Mouse (Mus musculus) v-Abl transformed pro-B cells (cell line): ENCODE data around the gene Fam160b1.

Experiments used
- in situ Hi-C, 2 experiments: fragments of 400-800 bp; cut with MboI; formaldehyde crosslinking; loops; one replicate each; pipeline ENCODE4 v1.15.1; 2025; ENCODE audit not compliant: unreplicated experiment in 2 of 2

The Fam160b1 gene

DNA sequence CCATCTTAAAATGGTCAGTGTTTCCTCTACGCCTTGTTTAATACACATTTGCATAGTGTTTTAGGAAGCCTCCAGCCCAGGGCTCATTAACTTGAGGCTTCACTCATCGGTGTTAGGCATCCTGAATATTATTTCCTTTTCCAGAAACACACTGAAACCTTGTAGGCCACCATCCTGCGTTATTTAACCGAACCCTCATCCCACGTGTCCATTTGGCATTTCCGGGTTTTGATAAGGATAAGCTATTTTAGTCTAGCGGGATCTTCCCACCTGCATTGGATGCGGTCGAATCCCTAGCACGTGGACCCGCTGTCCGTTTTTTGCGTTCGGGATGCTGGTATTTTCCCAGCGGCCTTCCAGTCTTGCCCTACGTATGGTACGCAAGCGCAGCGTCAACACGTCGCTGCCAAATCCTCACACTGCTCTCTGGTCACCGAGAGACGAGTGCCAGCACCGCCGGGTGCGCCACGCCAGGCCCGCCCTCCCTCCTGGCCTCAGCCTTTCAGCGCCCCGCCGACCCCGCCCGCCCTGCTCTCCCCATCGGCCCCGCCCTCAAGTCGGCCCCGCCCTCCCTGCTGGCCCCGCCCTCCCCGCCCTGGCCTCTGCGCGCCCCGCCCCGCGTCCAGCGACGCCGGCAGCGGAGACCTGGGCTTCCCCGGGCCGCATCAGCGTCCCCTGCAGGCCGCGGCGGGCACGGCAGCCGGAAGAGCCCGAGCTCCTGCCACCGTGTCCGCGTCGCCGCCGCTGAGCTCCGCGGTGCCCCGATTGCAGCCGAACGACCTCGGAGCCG is at the start of gene Fam160b1:
Gene Fam160b1, plus strand, starts transcription at position 340 of the 790 bp plus-strand sequence.
- in situ Hi-C loops = loop anchor here in 1 of 2 experiments (5.0 to 25.0 kb wide), 3 partner anchors 33 to 548 kb away; partner anchors contain the start of gene Ccdc186

DNA sequence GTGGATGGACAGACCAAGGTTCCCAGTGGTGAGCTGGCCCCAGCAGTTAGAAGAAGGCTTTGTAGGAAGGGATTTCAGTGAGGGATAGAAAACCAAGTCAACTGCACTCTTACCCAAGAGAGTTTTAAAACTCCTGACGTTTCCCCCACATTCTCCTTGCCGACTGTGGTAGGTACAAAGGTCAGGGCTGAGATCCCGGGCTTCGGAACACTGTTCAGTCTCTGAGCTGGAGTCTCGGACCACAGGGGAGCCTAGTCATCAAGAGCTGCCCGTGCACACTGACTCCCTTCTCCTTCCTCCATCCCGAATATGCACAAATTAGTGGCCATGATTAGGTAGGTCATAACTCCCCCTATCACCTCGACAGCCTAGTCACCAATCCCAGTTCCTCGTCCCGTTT is 47.3 kb upstream of the Fam160b1 start:
- in situ Hi-C loops = loop anchor here in 1 of 2 experiments (25.0 kb wide), 1 partner anchor 401 kb away; no protein-coding TSS in a partner anchor

DNA sequence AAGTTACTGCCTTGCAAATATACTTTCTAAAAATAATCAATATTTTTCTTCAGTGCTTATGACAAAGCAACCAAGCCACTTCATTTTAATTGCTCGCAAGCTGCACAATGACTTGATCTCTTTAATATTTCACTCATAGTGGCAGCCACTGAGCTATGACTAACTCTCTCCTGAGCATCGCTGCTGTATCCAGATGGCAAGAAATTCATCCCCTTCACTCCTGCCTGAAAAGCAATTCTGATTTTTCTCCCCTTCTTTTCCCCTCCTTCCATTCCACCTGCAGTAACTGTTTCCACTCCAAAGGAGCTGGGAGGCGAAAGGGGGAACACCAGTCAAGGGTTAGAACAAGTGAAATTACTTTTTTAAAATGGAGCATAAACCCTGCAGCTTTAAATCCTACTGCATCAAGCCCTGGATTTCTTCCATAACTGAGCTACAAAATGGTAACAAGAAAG is 46.6 kb upstream of the Fam160b1 start:
- in situ Hi-C loops = loop anchor here in 1 of 2 experiments (25.0 kb wide), 1 partner anchor 402 kb away; no protein-coding TSS in a partner anchor

DNA sequence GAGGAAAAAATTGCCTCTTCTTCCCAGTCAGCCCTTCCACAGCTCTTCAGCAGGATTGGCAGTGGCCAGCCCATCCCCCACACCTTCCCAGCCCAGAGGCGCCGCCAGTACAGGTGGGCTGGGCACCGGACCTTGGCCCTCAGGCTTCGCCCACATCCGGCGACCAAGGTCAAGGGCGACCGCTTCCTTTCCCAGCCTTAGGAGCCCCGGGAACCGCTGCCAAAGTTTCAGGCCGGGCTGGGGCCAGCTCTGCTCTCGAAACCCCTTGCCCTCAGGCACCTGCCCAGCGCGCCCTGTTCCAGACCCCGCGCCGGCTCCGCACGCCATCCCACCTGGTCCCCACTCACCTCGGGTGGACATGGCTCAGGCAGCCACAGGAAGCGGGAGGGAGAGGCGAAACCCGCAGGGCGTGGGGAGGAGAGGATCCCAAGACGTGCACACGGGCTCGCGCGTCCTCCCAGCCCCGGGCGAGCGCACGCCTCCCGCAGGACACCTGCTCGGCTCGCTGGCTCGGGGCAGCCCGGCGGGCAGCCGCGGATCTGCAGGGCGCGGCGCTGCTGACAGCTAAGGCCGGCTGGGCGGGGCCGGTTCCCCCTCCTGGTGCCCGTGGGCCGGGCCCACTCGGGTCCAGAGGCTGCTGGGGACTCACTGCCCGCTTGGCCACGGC is 46.0 kb upstream of the Fam160b1 start, which contains the start of gene Ablim1:
Gene Ablim1, minus strand, starts transcription at position 574 of the 667 bp plus-strand sequence.
- in situ Hi-C loops = loop anchor here in 1 of 2 experiments (25.0 kb wide), 1 partner anchor 402 kb away; no protein-coding TSS in a partner anchor

DNA sequence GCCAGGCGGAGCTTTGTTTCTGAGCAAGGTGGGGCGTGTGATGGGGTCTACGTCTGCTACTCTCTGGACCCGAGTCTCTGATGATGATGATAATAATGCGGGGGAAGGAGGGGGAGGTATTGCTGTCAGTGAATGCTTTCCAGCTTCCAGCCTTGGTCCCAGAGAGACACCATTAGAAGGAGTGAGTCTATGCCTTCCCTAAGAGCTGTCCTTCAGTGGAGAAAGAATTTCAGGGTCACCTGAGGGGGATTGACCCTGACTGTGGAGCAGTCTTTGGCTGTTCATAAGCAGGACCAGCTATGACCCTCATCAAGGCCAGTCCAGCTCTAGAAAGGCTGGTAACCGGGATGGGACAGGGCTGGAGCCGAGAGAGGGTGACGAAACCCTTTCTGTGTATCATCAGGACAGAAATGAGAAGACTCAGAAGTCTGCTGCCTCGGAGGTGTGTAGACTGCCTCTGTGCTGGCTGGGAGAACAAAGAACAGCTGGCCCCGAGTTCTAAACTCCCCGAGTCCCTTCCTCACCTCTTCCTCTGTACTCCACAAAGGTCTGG is 45.4 kb upstream of the Fam160b1 start:
- in situ Hi-C loops = loop anchor here in 1 of 2 experiments (25.0 kb wide), 1 partner anchor 403 kb away; no protein-coding TSS in a partner anchor

DNA sequence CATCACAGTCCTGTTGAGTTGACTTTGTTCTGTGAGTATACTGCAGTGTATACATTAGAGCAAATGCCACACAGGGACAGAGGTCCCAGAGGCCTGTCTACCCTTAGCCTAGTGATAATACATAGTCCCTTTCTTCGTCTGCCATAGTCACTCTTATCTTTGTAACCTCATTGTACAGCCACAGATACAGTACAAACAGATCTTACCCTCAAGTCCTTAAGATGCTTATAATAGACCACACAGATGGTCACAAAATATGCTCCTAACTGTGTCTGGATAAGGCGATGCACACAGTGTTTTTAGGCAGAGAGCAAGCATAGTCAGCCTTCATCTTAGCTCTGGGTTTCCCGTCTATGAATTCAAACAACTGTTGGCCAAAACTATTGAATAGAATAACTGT is 43.9 kb upstream of the Fam160b1 start:
- in situ Hi-C loops = loop anchor here in 1 of 2 experiments (25.0 kb wide), 1 partner anchor 404 kb away; no protein-coding TSS in a partner anchor

DNA sequence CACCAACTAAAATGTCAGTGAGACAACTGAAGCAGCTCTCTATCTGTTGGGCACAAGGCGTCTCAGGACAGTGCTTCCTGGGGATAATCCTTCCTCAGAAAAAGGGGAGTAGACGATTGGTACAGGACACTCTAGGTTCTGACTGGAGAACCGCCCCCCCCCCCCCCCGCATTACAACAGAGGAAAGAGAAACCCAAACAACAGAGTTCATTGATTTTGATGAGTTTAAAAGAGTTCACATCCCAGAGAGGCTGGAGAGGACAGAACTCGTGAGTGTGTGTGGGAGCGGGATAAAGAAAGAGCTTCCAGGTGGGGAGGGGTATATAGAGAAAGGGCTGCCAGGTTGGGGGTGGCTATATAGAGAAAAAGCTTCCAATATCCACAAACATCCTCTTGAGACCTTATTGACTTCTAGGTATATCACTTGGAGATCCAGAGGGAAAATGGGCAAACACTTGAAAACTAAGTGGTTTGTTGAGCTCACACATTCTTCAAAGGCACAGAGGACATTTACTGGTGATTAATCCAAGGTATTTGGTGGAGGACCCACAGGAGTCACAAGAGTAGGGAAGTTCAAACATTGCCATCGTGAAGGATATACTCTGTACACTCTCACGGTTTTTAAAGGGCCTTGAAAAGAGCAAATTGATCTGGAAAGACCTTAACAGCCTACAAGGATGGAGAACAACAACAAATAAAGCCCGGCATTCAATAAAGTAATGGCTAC is 39.7 kb upstream of the Fam160b1 start:
- in situ Hi-C loops = loop anchor here (5.0 to 25.0 kb wide), 7 partner anchors 36 to 409 kb away; no protein-coding TSS in a partner anchor

DNA sequence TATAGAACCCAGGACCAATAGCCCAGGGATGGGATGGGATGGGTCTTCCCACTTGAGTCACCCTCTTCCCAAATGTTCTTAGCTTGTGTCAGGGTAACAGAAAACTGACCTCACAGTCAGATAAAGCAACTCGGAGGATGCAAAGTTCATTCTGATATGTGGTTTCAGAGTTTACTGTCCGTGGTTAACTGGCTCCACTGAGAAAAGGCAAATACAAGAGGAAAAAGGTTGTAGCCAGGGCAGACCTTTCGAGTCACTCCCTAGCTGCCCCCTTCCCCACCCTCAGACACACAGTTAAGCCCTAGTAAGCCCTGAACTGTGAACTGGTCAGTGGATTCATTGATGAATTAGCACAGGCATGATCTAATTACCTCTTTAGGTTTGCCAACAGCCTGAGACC is 38.6 kb upstream of the Fam160b1 start:
- in situ Hi-C loops = loop anchor here (5.0 to 25.0 kb wide), 7 partner anchors 35 to 410 kb away; no protein-coding TSS in a partner anchor

DNA sequence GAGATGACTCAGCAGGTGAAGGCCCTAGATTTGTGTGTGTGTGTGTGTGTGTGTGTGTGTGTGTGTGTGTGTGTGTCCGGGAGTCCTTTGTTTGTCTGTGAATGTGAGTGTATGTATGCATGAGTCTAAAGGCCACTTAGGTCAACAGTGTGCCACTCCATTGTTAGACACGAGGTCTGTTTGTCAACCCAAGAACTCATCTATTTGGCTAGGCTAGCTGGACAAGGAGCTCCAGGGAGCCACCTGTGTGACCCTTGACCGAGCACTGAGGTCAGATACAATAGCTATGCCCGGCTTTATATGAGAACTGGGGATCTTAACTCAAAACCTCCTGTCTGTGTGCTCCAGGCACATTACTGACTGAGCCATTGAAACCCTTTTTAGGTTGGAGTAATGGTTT is 38.0 kb upstream of the Fam160b1 start:
- in situ Hi-C loops = loop anchor here (5.0 to 25.0 kb wide), 7 partner anchors 35 to 410 kb away; no protein-coding TSS in a partner anchor

DNA sequence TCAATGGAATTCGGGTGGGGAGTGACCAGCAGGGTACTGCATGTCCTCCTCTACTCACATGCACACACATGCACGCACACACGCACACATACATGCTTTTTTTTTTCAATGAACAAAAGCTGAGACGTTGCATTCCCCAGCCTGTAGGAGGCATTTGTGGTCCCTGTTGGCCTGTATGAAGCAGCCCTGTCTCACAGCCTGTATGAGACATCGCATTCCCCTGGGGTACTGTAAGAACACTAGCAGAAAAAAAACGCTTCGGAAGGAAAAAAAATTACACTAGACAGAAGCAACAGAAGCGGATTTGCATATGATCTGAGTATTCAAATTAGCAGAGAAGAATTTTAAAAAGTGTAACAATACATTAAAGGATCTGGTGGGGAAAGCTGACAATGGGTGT is 37.4 kb upstream of the Fam160b1 start:
- in situ Hi-C loops = loop anchor here (5.0 to 25.0 kb wide), 7 partner anchors 34 to 411 kb away; no protein-coding TSS in a partner anchor

DNA sequence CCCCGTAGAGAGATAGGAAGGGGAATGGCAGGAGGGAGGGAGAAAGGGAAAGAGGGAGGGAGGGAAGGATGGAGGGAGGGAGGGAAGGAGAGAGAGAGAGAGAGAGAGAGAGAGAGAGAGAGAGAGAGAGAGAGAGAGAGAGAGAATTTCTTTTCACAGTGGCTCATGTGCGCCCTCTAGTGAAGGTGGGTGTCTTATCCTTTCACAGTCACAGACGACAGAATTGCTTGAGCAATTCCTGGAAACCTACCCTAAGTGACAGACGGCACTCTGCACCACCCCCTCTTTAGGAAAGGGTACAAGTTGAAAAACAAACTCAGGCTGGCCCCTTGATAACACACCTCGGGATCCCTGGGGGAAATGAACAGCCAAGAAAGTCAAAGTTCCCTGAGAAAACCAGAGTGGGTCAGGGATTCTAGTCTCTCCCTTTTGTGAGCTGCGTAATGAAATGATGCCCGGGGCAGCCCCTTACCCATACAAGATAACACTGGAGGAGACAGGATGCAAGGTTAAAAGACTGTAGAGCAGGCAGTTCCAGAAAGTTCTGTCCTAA is 34.7 kb upstream of the Fam160b1 start:
- in situ Hi-C loops = loop anchor here (5.0 to 10.0 kb wide), 5 partner anchors 36 to 319 kb away; partner anchors contain the start of gene Fam160b1 (in 1 of the 2)

DNA sequence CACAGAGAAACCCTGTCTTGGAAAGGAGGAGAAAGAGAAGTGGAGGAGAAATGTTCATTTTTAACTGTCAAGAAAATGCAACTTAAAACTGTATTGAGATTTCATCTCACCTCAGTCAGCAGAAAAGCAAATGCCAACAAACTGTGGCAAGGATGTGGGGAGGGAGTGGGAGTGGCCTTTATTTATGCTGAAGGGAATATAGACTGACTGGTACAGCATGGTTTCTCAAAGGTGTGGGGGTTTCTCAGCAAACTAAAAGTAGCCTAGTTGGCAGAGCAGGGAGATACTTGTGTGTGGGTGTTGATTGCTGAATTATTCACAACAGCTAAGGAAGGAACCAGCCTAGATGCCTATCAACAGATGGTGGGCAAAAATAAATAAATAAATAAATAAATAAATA is 32.8 kb upstream of the Fam160b1 start:
- in situ Hi-C loops = loop anchor here (5.0 to 10.0 kb wide), 5 partner anchors 35 to 317 kb away; partner anchors contain the start of gene Fam160b1 (in 1 of the 2)

DNA sequence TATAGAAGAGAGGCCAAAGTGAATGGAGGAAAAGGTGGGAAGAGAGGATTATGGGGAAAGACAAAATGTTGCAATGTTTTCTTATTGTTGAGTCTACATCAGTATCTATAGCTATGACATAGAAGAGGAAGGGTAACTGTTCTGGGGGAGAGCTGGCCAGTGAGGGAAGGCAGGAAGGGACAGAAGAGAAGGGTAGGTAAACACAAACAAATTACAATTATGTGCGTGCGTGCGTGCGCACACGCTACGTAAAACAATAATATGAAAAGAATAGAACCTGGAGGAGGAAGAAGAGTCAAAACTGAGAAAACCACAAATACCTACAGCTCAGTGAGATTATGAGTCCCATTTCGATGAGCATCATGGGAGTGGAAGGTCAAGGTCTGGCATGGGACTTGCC is 32.2 kb upstream of the Fam160b1 start:
- in situ Hi-C loops = loop anchor here (5.0 to 10.0 kb wide), 5 partner anchors 34 to 317 kb away; partner anchors contain the start of gene Fam160b1 (in 1 of the 2)

DNA sequence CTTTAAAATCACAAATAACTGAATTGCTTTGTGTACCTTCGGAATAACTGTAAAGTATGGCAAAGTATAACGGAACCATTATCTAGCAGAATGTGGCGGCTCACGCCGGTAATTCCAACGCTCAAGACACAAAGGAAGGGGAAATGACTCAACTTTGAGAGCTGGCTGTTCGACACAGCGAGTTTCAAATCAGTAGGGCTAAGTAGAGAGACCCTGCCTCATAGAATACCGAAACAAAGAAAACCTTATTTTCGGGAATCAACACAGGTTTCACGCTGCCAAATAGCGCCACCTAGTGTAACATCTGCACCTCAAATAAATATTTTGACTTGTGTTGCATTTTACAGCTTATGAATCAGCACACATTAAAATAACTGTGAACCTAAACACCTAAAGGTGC is 31.7 kb upstream of the Fam160b1 start:
- in situ Hi-C loops = loop anchor here (5.0 to 10.0 kb wide), 5 partner anchors 34 to 316 kb away; partner anchors contain the start of gene Fam160b1 (in 1 of the 2)

DNA sequence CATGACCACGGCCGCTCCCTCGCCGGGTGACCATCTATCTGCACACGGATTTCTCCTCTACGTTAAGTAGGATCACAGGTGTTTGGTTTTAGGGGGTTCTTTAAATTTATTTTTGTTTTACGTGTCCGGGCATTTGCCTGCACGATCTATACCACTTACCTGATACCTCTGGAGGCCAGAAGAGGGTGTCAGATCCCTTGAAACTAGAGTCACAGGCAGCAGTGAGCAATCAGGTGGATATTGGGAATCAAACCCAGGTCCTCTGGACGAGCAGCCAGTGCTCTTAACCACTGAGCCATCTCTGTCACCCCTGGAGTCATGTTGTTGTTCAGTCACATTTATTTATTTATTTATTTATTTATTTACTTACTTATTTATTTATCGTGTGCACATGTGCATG is 30.2 kb upstream of the Fam160b1 start:
- in situ Hi-C loops = loop anchor here in 1 of 2 experiments (5.0 kb wide), 1 partner anchor 127 kb away; no protein-coding TSS in a partner anchor

DNA sequence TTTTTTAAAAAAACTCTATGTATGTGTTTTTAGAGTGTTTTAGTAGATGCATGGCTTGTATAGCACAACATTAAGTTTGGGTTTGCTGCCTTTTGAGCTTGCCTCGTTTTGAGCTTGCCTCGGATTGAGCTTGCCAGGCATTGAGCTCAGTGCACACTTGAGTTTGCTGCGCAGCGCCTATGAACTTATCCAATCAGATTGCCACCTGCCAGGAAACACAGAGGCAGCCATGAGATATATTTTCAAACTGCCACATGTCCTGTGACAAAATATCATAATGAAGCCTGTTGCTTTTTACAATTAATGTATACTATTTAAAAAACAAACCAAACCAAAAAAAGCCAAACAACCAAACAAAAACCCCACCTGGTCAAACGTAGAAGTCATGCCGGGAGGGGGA is 29.2 kb upstream of the Fam160b1 start:
- in situ Hi-C loops = loop anchor here in 1 of 2 experiments (5.0 kb wide), 1 partner anchor 126 kb away; no protein-coding TSS in a partner anchor

DNA sequence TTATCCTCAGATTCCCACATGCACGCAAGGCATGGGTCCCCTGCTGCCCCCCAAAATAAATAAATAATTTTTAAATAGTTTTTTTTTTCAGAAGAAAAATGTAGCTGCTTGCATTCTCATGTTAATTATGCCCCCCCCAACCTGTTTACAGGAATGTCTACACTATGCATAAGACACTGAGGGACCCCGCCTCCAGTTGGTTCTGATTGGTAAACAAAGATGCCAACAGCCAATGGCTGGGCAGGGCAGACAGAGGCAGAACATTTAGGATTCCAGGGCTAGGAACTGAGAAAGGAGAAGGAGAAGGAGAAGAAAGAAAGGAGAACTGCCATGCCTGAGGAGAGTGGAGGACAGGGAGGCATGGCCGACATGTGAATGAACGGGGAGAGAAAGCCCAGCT is 27.1 kb upstream of the Fam160b1 start:
- in situ Hi-C loops = loop anchor here in 1 of 2 experiments (5.0 kb wide), 1 partner anchor 124 kb away; no protein-coding TSS in a partner anchor

DNA sequence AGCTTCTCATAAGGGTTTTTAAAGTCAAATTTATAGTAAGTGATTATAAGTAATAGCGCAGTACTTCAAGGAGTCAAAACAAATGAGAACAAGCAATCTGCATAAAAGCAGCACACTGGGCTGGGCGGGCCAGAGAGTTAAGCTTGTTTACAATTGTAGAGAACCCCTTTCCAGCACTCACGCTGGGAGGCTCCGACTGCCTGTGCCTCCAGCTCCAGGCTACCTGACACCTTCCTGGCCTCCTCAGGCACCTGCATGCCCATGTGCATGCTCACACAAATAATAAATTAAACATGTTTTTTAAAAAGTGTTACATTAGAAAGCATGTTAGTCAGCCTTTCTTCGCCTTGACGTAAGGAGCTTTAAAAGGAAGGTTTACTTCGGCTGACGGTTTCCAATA is 25.3 kb upstream of the Fam160b1 start:
- in situ Hi-C loops = no loop called here

DNA sequence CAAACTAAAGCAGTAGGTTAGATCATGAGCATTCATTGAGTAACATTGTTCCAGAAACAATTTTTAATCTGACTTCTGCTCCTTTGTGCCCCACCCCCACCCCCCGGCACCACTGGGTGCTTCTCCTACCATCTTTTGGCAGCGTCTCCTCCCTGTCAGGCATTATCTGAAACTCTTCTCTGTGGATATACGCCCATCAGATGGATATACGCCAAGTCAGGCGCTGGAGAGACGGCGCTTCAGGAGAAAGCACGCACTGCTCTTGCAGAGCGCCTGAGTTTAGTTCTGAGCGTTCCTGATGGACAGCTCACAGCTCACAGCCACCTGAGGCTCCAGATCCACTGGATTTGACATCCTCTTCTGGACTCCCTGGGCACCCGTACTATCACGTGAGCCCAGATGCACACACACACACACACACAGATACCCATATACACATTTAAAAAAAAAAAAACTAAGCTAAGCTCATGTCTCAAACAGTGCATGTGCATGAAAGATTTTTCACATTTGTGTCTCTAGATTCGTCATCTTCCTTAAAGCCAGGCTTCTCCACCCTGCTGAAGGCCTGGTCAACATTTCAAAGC is 21.1 kb upstream of the Fam160b1 start:
- in situ Hi-C loops = no loop called here
